Mouse (Mus musculus) T-helper 17 cell (primary cell): ENCODE data around the gene Me3.

Experiments used
- in situ Hi-C, 2 experiments: fragments of 300-600 bp; cut with MboI, MseI; formaldehyde crosslinking; loops; 1 replicate in 1 of 2; 2 replicates in 1 of 2; pipeline ENCODE4 v1.15.1; 2025; ENCODE audit warnings: high pct_unique_total_duplicates in 2 of 2

Gene Me3

GRCm38 (mm10) chr7:89666361-89666760 is 34.2 kb downstream of the Me3 start:
- in situ Hi-C loops, result loop anchor here in 1 of 2 experiments (5.0 kb wide), 1 partner anchor 51 kb away; no protein-coding TSS in a partner anchor

GRCm38 (mm10) chr7:89667570-89667969 is 35.4 kb downstream of the Me3 start:
- in situ Hi-C loops, result loop anchor here in 1 of 2 experiments (5.0 kb wide), 1 partner anchor 50 kb away; no protein-coding TSS in a partner anchor

DNA sequence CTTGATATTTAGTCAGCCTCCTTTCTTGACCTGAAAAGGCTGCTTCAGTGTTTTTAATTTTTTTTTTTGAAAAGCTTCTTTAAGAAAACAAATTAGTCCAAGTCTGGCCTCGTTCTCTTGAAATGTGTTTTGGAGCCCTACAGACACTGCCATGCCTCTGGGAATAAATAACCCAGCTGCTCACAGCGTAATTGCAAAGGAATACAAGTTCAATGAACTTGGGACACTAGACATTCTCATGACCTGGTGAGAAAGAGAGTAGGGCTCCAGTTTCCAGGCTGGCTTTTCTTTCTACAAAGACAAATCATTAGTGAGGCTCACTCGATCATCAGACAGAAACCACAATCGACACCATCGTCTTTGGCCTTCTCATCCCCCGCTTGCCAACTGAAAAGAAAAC is 37.3 kb downstream of the Me3 start:
- in situ Hi-C loops, result loop anchor here in 1 of 2 experiments (5.0 kb wide), 1 partner anchor 48 kb away; no protein-coding TSS in a partner anchor

GRCm38 (mm10) chr7:89671104-89671831 is 39.1 kb downstream of the Me3 start:
- in situ Hi-C loops, result no loop called here

GRCm38 (mm10) chr7:89676176-89676575 is 44.0 kb downstream of the Me3 start:
- in situ Hi-C loops, result no loop called here

GRCm38 (mm10) chr7:89677850-89678249 is 45.7 kb downstream of the Me3 start:
- in situ Hi-C loops, result no loop called here

GRCm38 (mm10) chr7:89678719-89679118 is 46.5 kb downstream of the Me3 start:
- in situ Hi-C loops, result no loop called here

- in situ Hi-C loops, result no loop called here
Observed at GRCm38 (mm10) chr7:89679139-89679538, 46.9 kb downstream of the Me3 start.

DNA sequence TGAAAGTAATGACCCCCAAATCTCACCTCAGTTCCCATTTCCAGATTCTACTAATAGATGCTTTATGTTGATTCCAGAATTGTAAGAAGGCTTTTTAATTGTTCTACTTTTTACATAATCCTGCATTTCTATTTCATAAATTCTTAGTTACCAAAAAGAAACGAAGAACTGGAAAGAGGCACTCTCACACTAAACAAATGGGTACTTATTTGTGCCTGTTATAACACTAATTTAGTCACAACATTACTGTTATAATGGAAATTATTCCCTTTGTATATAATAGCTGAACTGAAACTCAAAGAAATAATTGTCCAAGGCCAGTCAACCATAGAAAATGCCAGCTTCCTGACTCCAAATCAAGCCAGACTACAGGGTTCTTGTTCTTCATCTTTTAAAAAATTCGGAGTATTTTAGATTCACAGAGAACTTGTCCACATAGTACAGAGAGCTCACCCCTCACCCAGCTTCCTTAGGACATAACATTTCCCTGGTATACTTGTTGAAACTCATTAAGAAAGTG is 47.5 kb downstream of the Me3 start:
- in situ Hi-C loops, result no loop called here

DNA sequence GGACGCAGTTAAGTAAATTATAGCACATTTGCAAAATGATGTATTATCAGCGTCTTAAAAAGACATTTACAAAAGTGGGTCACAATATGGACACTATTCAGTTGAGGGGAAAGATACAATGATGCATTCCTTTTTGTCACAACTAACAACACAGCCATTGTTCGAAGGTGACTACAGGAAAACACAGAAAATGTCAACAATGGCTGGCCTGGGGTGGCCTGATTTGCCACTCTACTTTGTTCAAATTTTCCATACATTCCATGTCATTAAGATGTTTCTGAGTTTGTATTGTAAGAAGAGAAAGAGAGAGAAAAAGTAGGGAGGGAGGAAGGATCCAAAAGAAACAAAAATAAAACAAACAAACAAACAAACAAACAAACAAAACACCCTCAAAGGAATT is 48.7 kb downstream of the Me3 start:
- in situ Hi-C loops, result no loop called here

DNA sequence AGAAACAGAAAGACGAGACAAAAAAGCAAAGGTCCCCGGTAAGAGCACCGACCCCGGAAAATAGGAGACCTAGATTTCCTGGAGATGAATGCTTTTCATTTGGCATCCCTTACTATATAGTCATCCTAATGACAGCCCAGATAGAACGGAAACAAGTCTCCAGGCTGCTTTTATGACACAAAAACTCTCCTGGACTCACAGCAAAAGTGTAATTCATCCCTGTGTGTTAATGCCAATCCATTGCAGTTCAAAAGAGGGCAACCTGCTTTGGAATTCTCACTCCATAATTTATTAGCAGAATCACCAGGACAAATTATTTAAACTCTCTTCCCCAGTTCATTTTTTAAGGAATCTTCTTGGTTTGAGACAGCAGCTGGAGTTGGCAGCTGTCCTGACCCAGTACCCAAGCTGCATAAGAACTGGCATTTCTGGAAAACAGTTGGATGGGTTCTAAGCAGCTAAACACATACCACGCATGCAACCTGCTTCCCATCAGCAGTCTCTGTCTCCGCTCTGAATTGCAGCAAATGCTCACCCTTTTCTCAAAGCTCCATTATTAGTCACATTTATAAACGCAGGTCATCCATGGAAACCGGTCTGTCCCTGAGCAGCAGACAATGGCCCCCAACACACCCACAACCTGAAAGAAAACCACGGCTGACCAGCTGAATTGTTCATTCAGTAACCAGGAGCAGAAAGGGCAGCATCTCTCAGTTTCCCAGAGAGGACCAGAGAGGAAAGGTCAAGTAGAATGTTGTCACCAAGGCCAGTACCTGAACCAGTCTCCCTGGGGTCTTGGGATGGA is 49.7 kb downstream of the Me3 start:
- in situ Hi-C loops, result no loop called here

DNA sequence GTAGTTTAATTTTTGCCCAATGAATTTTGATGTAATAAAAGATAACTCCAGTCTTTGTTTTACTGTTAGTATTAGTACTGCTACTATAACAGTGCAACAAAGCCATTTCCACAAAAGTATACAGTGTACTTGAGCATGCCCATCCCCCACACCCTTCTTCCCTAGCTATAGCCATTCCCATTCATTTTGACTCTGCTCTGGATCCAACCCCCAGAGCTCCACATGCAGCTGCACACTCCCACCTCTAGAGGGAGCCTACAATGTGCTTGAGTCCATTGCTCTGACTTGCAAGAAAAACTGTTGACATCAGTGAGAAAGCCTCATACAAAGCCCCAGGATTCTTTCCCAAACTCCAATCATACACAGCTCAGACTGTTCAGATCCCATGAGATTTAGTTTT is 66.0 kb downstream of the Me3 start:
- in situ Hi-C loops, result no loop called here

- in situ Hi-C loops, result no loop called here
Observed at GRCm38 (mm10) chr7:89699668-89700350, 67.6 kb downstream of the Me3 start.

DNA sequence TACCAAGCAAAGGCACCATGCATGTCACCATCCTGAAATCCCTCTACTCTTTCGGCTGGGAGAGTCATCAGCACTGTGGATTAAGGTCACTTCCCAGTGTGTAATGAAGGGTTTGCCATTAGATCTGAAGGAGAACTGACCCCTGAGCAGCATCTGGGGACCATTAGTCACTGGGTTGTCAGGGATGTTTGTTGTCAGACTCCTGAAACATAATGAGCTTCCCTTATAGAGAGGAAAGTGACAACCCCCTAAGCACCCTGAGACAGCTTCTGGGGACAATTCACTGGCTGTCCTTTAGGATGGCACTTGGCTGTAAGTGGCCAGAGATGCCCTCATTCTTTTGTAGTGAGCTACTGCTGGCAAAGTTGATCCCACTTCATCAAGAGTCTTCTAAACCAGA is 68.3 kb downstream of the Me3 start:
- in situ Hi-C loops, result no loop called here

DNA sequence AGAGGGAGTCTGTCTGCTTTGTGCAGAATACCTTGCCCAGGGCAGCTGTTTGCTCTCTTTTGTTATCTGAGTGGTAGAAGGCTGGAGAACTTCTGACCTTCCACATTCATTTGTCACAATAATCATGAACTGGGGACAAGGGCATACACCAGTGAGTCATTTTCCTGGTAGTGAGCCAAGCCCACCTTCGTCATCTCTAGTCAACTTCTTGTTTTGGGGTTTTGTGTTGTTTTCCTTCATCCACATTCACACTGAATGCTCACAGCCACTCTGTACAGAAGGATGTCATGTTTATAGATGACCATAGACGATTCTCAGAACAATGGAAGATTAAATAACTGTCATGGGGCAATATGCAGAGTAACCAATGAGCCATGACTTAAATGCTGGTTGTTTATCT is 78.6 kb downstream of the Me3 start:
- in situ Hi-C loops, result no loop called here

- in situ Hi-C loops, result no loop called here
Observed at GRCm38 (mm10) chr7:89713059-89713458, 80.9 kb downstream of the Me3 start.

DNA sequence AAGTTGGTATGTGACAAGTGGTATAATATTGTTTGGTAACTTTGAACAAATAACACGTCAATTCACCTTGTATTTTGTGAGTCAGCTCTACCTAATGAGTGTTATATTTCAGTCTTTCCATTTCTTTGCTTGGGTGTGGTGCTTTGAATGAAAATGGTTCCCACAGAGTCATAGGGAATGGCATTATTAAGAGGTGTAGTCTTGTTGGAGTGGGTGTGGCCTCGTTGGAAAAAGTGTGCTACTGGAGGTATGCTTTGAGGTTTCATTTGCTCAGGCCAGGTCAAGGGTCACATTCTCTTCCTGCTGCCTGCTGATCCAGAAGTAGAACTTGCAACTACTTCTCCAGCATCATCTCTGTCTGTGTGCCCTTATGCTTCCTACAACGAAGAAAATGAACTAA is 84.0 kb downstream of the Me3 start:
- in situ Hi-C loops, result loop anchor here in 1 of 2 experiments (5.0 kb wide), 1 partner anchor 49 kb away; no protein-coding TSS in a partner anchor

DNA sequence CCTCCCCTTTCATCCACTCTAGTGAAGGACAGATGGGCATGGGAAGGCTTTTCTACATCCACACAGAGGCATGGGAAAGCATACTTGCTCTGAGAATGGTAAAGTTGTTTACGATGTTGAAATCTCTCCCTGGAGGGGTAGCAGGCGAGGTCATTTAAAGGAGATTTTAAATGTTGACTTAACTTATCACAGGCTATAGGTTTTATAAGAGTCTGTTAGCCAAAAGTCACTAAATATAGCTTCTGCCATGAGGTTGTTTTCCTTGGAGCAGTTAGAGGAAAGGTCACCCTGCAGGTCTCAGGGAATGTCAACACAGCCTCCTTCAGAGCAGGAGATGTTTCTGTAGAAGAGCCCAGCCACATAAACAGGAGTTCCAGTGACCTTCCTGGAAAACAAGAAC is 85.3 kb downstream of the Me3 start:
- in situ Hi-C loops, result loop anchor here in 1 of 2 experiments (5.0 kb wide), 1 partner anchor 50 kb away; no protein-coding TSS in a partner anchor

DNA sequence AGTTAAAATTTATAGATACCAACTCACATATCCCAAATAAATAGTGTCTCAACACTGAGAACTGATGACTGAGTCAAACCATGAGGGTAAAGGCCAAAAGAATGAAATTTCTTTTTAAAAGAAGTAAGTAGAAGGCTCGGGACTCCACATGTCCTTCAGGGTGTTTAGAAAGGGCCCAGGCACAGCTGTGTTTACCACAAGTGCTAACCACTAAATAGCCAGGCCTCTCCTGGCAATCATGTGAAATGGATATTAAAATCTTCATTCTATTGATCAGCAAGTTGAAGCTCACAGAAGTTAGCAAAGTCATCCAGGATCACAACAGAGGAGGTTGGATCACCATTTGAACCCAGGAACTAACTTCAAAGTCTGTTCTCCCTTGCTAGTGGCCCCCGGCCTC is 86.1 kb downstream of the Me3 start:
- in situ Hi-C loops, result loop anchor here in 1 of 2 experiments (5.0 kb wide), 1 partner anchor 51 kb away; no protein-coding TSS in a partner anchor

DNA sequence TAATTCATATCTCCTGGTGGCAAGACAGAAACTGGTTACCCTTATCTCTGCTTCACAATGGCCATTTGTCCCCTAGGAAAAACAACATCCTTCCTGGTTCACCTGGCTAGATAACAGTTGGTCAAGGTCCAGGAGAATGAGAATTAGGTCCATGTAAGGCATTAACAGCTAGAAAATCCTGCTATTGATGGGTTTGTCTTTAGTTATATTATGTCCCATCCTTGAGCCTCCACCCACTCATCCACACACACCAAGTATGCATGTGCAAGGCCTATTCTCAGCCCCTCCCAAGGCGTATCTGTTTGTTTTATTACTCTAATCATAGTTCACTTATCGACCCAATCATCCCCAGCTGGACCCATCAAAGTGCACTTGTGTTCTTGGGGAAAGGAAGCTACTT is 88.1 kb downstream of the Me3 start:
- in situ Hi-C loops, result no loop called here

DNA sequence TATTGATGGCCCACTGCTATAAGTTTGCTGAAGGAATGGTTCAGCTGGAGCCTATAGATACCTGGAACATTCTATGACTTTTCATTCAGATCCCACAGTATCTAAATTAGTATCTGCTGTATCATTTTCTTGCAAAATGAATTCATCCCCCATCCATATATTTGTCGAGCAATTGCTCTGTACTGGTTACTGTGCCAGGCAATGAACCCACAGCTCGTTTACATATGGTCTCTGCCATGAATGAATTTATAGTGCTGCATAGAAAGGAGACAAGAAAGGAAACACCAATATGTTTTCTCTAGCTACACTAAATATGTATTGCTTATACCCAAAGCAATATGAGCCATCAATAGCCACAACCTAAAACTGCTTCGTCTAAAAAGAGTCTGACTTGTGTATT is 94.5 kb downstream of the Me3 start:
- in situ Hi-C loops, result loop anchor here in 1 of 2 experiments (5.0 kb wide), 1 partner anchor 106 kb away; no protein-coding TSS in a partner anchor

DNA sequence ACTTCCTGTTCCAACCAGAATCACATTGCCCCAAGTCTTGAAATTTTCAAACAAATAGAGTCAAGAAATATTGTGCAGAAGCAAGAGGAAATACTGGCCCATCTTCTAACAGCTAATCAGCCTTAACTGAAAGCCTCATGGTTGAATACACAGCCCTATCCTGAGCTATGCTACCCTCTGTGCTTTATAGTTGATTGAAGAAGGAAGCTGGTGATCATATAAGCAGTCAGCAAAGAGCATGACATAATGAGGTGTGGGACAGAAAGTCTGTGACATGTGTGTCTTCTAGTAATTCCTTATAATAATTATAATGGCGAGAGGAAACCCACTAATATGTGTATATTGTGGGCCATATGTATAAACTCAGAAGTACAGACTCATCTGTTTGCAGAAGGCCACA is 95.4 kb downstream of the Me3 start:
- in situ Hi-C loops, result loop anchor here in 1 of 2 experiments (5.0 kb wide), 1 partner anchor 105 kb away; no protein-coding TSS in a partner anchor
